Comparison of ENCODE assay signal across 8 mouse cellular contexts in genomic region chr4:41349199-41349591, GRCm38 (mm10). TPM values are rescaled to one million over a fixed set of nuclear protein-coding genes. Genes with fewer than 3 reads are reported as not detected.
DNase-seq lines count a peak whose midpoint lies in the region; ATAC-seq and TF ChIP-seq lines count a peak whose summit lies in the region.

No protein-coding gene starts in this region.

- H3K9me3 ChIP-seq in limb, embryonic 12.5 days: no peaks in the 10 kb centered on the region
- H3K9me3 ChIP-seq in midbrain, postnatal 0 days (ENCODE audit: low read length): no peaks in the 10 kb centered on the region

- peak; percentile 54 for DNase-seq in gastrocnemius, postnatal 10 days
- DNase-seq in gastrocnemius, postnatal 36 days: no peak
- peak; percentile 14 for DNase-seq in urinary bladder, postnatal 10 days (ENCODE audit: low spot score)
- no peak for DNase-seq in urinary bladder, adult 2 months (ENCODE audit: low spot score)
- DNase-seq in midbrain, postnatal 0 days (ENCODE audit: low spot score): peak; percentile 55
- DNase-seq in cerebellum, adult 9-11 months: no peak
- DNase-seq in cerebellum, postnatal 14 days: no peak

- WGBS in limb, embryonic 12.5 days: under 1% methylated on average over 28 of the region's 28 CpGs
- under 1% methylated on average over 26 of the region's 28 CpGs for WGBS in midbrain, postnatal 0 days

- H3K27me3 ChIP-seq in limb, embryonic 12.5 days: no peaks in the 10 kb centered on the region
- no peaks in the 10 kb centered on the region for H3K27me3 ChIP-seq in midbrain, postnatal 0 days (ENCODE audit: insufficient read depth, low read length)

- ATAC-seq in limb, embryonic 12.5 days (ENCODE audit: insufficient number of reproducible peaks, insufficient read depth, low FRiP score, low TSS enrichment, low read depth): peak; percentile 81
- peak; percentile 76 for ATAC-seq in midbrain, postnatal 0 days (ENCODE audit: low FRiP score)

- no peak for TF ChIP-seq CTCF in midbrain, postnatal 0 days (IDR thresholded peaks at IDR 0.05)

- peaks cover 5% of the 10 kb centered on the region; the same call in 1 of the 2 replicates for H3K4me1 ChIP-seq in limb, embryonic 12.5 days (replicated peaks)
- 0 out of 2 replicates have a peak, but pooled peaks cover 4% of the 10 kb centered on the region for H3K4me1 ChIP-seq in midbrain, postnatal 0 days (ENCODE audit: insufficient read depth, low read length)

- peak overlapping the region; percentile 74 for H3K4me3 ChIP-seq in limb, embryonic 12.5 days (replicated peaks)
- peak overlapping the region; percentile 78 for H3K4me3 ChIP-seq in midbrain, postnatal 0 days (ENCODE audit: low read depth, low read length)

- peak overlapping the region; percentile 71 for H3K4me2 ChIP-seq in limb, embryonic 12.5 days
- peak overlapping the region; percentile 76 for H3K4me2 ChIP-seq in midbrain, postnatal 0 days (ENCODE audit: low read depth, low read length, poor library complexity, severe bottlenecking)

- H3K36me3 ChIP-seq in limb, embryonic 12.5 days: peaks cover 9% of the 10 kb centered on the region; the same call in 1 of the 2 replicates
- H3K36me3 ChIP-seq in midbrain, postnatal 0 days (ENCODE audit: insufficient read depth, low read length): no peaks in the 10 kb centered on the region

- peak overlapping the region; percentile 81 for H3K9ac ChIP-seq in limb, embryonic 12.5 days (replicated peaks)
- peak overlapping the region; percentile 80 for H3K9ac ChIP-seq in midbrain, postnatal 0 days (replicated peaks; ENCODE audit: low read length, poor library complexity, severe bottlenecking)

- intact Hi-C loops in gastrocnemius, postnatal 36 days (cut with DNase I): no loop called here

- peak overlapping the region; percentile 88 for H3K27ac ChIP-seq in limb, embryonic 12.5 days
- peak overlapping the region; percentile 90 for H3K27ac ChIP-seq in midbrain, postnatal 0 days (ENCODE audit: low read depth, low read length)

RNA-seq across cellular contexts. Expression of gene Ubap1, which starts 0.4 kb away (rescaled TPM):
- 10 to 100 TPM; 39.9 to 43.7 TPM for total RNA-seq in gastrocnemius, postnatal 10 days (2021)
- 10 to 100 TPM; 33.9 to 35.5 TPM for total RNA-seq in gastrocnemius, postnatal 36 days (2021)
- polyA plus RNA-seq in urinary bladder, adult 2 months (2012; rRNA removed): 47.2 and 52.7 TPM in 2 replicates
- polyA plus RNA-seq in limb, embryonic 12.5 days (2016; fragmentation: Nextera tagmentation; extraction: Ambion mirVana): 55.9 and 58.0 TPM in 2 replicates
- 35.0 and 42.1 TPM in 2 replicates for total RNA-seq in midbrain, postnatal 0 days (2014; rRNA removed)
- polyA plus RNA-seq in midbrain, postnatal 0 days (2015; fragmentation: Nextera tagmentation; extraction: Ambion mirVana): 55.1 and 58.8 TPM in 2 replicates

RNA-seq across cellular contexts. Expression of gene Dcaf12, which starts 34.5 kb away (rescaled TPM):
- 10 to 100 TPM; 31.8 to 34.1 TPM for total RNA-seq in gastrocnemius, postnatal 10 days (2021)
- 10 to 100 TPM; 23.9 to 27.4 TPM for total RNA-seq in gastrocnemius, postnatal 36 days (2021)
- polyA plus RNA-seq in urinary bladder, adult 2 months (2012; rRNA removed): 37.1 and 38.5 TPM in 2 replicates
- 52.0 and 57.7 TPM in 2 replicates for polyA plus RNA-seq in limb, embryonic 12.5 days (2016; fragmentation: Nextera tagmentation; extraction: Ambion mirVana)
- 61.2 and 65.8 TPM in 2 replicates for total RNA-seq in midbrain, postnatal 0 days (2014; rRNA removed)
- 52.6 and 53.2 TPM in 2 replicates for polyA plus RNA-seq in midbrain, postnatal 0 days (2015; fragmentation: Nextera tagmentation; extraction: Ambion mirVana)

Comparison
In these comparisons a context has a peak if more than half of its experiments do, and no peak if none do; other contexts are left out.
1. DNase-seq: peak in gastrocnemius, postnatal 10 days (single experiment), urinary bladder, postnatal 10 days (single experiment) and midbrain, postnatal 0 days (single experiment); none in gastrocnemius, postnatal 36 days (0 of 2), urinary bladder, adult 2 months (single experiment), cerebellum, adult 9-11 months (single experiment) and cerebellum, postnatal 14 days (0 of 2).